Mouse (Mus musculus) spleen, adult 18-20 months (tissue): ENCODE data around the gene Abcg8.

Experiments used
- DNase-seq, 2 experiments: peaks; one replicate each; pipeline ENCODE4 v3.0.0; 2022; ENCODE audit warnings: mixed read lengths in 2 of 2

Abcg8 gene

GRCm38 (mm10) chr17:84714930-84715329 lies 38.8 kb downstream of the Abcg8 start:
- no peak for DNase-seq

DNA sequence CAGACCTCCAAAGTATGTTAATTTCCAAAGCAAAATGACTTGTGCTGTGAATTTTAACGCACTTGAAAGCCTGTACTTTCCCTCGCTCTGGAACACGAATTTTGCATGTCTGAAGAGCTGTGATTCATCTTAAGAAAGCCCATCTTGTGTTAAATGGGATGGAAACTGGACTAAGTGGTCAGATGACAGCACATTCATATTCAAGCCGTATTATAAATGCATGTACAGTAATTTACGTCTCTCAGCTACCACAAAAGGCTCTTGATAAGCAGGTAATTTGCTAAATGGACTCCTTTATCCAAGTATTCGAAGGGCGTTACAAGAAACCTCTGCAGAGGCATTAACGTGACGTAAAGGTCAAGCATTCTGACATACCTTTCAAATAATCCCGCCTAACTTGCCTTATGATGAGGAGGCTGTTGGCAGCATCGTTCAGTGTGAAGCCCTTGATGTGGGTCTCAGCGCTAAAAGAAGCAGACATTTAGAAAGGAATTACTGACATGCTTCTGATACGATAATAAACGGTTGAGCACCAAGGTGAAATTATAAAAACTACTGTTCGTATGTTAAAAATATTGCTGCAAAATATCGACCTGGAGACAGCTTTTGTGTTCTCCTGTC lies 40.3 kb downstream of the Abcg8 start:
- DNase-seq: no peak

DNA sequence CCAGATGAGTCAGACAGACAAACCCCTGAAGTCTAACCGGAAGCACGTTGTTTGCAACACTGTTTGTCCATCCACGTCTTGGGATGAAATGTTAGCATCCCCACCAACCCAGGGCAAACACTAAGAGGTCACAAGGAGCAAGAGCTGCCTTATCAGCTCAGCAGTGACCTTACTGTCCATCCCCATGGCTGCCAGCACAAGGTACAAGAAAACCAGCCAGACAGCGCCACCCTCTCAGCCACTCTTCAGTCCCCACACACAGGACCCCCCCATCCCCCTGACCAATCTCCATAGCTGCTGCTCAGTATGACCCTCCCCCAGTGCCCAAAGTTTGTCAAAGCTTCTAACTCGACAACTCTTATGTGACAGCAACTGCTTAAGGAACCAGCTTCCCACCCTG lies 41.3 kb downstream of the Abcg8 start:
- DNase-seq: no peak

GRCm38 (mm10) chr17:84719105-84719504 lies 43.0 kb downstream of the Abcg8 start:
- no peak for DNase-seq

DNA sequence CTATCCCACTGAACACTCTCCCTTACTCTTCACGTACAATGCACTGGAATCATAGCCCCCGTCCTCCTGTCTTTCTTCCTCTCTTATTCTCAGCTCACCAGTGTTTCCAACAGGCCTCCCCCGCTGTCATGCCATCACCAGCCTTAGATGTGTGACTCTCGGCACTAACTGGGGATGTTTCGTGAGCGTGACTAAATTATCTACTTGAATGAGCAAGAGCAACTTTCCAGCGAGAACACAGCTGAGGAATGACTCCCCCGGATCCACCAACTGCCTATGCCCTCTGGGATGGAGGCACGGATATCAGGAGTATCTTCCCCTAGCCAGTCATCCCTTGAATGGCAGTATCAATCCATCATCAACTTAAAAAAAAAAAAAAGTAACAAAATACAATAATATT lies 47.9 kb downstream of the Abcg8 start:
- no peak for DNase-seq

DNA sequence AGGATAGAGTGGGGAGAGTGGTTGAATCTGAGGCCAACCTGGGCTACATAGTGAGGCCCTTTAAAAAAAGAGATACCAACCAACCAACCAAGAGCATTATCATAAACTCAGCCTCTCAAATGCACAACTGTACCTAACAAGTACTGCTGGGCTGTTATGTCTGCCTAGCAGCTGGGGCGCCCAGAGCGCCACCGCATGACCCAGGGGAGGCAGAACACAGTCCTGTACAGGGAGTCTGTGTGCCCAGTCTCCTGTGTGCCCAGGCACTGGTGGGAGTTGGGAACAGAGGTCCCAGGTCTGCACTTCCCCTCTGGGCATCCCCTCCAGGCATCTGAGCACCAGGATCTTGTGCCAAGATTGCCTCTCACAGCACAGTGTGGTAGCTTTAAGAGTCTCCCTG lies 49.1 kb downstream of the Abcg8 start:
- DNase-seq: no peak

DNA sequence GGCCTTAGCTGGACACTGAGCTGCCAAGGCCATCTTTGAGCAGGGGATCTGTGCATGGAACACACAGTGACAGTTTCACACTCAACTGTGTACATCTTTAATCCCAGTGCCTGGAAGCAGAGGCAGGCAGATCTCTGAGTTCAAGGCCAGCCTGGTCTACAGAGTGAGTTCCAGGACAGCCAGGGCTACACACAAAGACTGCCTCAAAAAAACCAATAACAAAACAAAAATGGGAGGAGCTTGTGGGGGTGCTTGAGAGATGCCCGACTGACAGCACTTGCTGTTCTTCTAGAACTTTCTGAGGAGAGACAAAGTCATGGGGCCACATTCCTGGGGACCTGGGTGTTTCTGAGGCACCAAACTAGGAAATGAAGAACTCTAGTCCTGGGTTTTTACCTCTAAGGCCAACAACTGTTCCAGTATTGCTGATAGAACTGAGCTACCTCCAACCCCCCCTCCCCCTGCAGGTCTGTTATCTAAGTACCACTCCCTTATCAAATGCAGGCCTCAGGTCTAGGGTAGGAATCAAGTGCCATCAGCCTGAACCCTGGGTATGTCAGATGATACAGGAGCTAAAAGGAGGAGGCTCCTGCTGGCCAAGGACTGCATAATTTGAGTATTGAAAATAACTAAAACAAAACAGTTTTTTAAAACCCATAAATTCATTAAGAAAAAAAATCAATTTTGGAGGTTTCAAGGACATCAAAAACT lies 52.3 kb downstream of the Abcg8 start:
- DNase-seq: no peak

DNA sequence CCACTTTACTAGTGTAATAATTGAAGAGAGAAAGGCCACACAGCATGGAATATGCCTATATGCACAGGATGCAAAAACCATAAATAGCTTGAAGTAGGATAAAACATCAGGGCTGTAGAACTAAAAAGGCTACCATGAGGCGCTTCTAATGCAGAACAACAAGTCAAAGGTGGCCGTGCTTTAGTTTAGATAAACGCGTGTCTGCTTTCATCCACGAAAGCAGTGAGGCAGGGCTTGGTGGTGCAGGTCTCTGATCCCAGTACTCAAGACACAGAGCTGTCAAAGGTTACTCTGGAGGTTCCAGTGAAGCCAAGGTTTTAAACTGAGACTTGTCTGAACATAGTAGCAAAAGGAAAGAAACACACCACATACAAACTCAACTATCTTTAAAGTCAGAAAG lies 53.0 kb downstream of the Abcg8 start:
- DNase-seq: no peak

DNA sequence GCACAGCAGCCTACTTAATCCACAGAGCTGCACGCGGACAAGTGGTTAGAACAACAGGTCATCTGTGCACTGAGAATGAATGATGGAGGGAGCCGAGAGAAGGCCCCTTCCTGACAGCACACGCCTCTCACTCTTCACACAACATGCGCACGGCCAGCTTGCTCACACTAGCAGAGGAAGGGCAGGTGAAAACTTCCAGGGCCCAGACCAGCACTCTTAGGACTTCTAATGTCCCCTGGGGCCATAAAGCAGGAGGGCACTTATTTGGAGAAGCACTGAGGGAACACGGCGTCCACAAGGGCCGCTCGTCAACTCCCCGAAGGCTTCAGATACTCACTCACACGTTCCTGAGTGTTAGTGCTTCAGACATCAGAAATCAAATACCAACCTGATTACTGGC lies 55.3 kb downstream of the Abcg8 start:
- DNase-seq: no peak

- DNase-seq: no peak
Measured at GRCm38 (mm10) chr17:84732612-84733011, 56.5 kb downstream of the Abcg8 start.

- no peak for DNase-seq
Measured at GRCm38 (mm10) chr17:84736719-84737118, 60.6 kb downstream of the Abcg8 start.

DNA sequence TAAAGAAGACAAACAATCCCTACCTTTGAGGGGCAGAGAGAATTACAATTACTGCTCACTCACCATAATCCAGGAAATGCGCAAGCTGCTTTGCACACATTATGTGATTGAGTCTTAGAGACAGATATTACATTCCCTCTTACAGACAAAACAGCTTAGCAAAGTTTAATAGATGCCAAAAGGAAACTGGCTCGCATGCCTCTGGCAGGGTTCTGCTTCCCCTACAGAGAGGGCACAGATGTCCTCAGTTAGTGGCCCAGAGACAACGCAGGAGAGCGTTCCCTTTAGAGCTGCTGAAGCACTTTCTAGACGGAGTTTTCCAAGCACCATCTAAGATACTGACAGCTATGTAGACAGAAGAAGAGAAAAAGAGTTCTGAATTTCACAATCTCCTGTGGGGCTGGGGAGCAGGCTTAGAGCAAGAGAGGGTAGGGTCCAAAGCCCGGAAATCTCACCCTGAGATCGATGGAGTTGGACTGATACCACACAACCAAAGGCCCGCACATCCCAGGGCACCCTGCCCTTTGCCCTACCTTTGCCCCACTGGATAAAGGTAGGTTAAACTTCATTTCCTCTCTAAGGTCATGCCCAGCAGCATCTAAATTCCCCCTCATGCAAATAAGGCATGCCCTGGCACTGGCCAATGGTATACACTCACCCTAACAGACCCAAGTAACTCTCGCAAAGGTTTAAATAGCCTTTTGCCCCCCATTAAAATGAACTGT lies 62.1 kb downstream of the Abcg8 start:
- DNase-seq: no peak

DNA sequence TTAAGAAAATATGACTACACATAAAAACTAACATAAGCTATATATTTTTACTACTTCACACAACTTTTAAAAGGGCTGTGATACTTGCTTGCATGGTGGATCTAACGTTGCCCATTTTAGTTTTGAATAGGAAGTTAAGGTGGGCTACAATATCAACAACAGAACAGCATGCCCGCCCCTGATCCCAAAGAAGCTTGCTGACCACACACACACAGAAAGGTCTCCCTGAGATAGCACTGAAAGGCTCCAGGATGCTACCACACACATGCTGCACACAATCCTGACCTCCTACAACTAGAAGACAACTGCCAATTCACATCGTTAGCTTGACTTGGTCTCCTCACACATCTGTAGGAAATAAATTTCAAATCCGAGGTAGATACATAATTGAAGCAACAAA lies 68.2 kb downstream of the Abcg8 start:
- no peak for DNase-seq

DNA sequence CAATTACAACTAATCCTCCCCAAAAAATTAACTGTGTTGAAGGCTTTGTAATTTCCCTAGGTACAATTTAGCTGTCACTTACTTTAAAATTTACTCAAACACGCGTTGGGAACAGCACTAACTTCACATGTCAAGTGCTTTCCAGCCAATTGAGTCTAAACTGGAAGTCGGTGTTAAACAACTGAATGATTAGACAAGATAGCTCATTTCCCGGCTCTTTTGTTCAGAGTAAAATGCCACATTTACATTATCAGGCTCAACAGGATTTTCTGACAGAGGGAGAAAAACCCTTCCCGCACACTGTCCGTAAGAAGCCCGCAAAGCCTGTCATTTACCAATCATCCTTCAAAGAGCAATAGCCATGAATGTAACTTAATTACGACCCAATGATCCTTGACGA lies 68.9 kb downstream of the Abcg8 start:
- no peak for DNase-seq

DNA sequence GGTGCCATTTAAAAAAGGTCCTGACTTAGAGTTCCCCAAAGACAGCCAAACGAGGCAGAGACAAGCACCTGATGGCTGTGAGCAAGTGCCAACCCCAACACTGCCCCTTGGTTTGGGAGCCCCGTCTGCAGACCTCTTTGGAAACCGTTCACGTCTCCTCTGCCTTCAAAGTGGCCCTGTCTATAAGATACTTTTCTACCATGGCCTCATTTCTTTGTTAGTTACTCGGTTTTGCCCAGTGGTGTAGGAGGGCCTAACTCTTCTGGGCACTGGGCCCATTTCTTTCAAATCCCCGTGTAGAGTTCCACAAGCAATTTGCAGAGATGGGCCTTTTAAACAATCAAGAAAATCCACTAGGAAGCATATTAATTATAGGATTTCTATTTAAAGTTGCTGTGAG lies 71.1 kb downstream of the Abcg8 start:
- no peak for DNase-seq

DNA sequence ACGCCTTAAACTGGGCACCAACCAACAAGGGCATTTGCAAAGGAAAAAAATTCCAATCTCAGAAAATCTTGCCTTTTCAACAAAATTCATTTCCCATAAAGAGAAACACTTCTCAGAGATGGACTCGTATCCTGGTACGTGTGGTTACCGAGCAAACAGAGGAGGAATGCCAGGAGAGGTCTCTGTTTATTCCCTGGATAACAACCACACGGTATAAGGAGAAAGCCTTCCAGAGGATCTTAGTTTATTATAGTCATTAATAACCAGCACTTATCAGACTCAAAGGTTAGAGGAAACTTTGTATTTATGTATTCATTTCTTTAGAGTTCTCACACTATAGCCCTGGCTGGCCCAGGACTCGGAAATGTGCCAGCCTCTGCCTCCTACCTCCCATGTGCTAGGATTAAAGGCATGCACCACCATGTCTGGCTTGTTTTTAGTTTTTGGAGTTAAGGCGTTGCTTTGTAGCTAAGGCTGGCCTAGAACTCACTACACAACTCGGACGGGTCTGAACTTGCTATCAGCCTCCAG lies 72.1 kb downstream of the Abcg8 start:
- no peak for DNase-seq

GRCm38 (mm10) chr17:84749297-84749696 lies 73.2 kb downstream of the Abcg8 start:
- no peak for DNase-seq
